Mouse (Mus musculus) intestine, embryonic 14.5 days (tissue): Measurements from ENCODE around the gene Col18a1. TPM values are rescaled to one million over a fixed set of nuclear protein-coding genes. Genes with fewer than 3 reads are reported as not detected.

Experiments
- ATAC-seq: fragments of 200-750 bp; cut with Nextera tagmentation; replicated peaks from 2 replicates; pipeline ENCODE4 v1.8.0; 2017; ENCODE audit warnings: low read depth, moderate number of reproducible peaks, moderate TSS enrichment, moderate library complexity; ENCODE audit not compliant: low FRiP score, low TSS enrichment
- DNase-seq: peaks from one replicate; pipeline ENCODE4 v3.0.0-alpha.2; 2018; ENCODE audit warnings: low spot score
- H3K27ac ChIP-seq: fragments of 300-500 bp; sonication (generic); 2 replicates; pipeline ENCODE4 v1.5.1; 2014; ENCODE audit warnings: low read depth, mild to moderate bottlenecking, control low read depth
- H3K27me3 ChIP-seq: fragments of 300-500 bp; sonication (generic); replicated peaks from 2 replicates; pipeline ENCODE4 v1.6.1; 2014; ENCODE audit warnings: low read length, control low read depth; ENCODE audit not compliant: control insufficient read depth, insufficient read depth
- H3K36me3 ChIP-seq: fragments of 300-500 bp; sonication (generic); 2 replicates; pipeline ENCODE4 v1.6.1; 2014; ENCODE audit warnings: low read length, control low read depth; ENCODE audit not compliant: control insufficient read depth, insufficient read depth
- H3K4me1 ChIP-seq: fragments of 300-500 bp; sonication (generic); replicated peaks from 2 replicates; pipeline ENCODE4 v1.6.1; 2014; ENCODE audit warnings: low read length, control low read depth, mixed read lengths; ENCODE audit not compliant: control insufficient read depth, insufficient read depth
- H3K4me2 ChIP-seq: fragments of 300-500 bp; sonication (generic); 2 replicates; pipeline ENCODE4 v1.6.1; 2014; ENCODE audit warnings: low read length
- H3K4me3 ChIP-seq: fragments of 300-500 bp; sonication (generic); 2 replicates; pipeline ENCODE4 v1.5.1; 2014; ENCODE audit warnings: low read depth, low read length, control low read depth, mixed read lengths
- H3K9ac ChIP-seq: fragments of 300-500 bp; sonication (generic); 2 replicates; pipeline ENCODE4 v1.6.1; 2014; ENCODE audit warnings: mild to moderate bottlenecking, low read length
- H3K9me3 ChIP-seq: fragments of 300-500 bp; sonication (generic); 2 replicates; pipeline ENCODE4 v1.6.1; 2016; ENCODE audit warnings: low read length, control low read depth; ENCODE audit not compliant: control insufficient read depth
- WGBS: fragments of 180-500 bp; shearing (Covaris S2); extraction: QIAGEN DNeasy Blood & Tissue Kit; methylation state at CpG from one replicate; pipeline ENCODE4 v1.1.7; 2014; 5-methylcytosine and 5-hydroxymethylcytosine counted together
- polyA plus RNA-seq: library from polyadenylated mRNA; unstranded; fragments of >200 nt; fragmentation: Nextera tagmentation; extraction: Ambion mirVana; gene quantifications from 2 replicates; pipeline ENCODE4 v1.2.1, GENCODE M21; 2014

Col18a1 gene
- polyA plus RNA-seq, 1 experiment from 2014 or later = 58.2 TPM

DNA sequence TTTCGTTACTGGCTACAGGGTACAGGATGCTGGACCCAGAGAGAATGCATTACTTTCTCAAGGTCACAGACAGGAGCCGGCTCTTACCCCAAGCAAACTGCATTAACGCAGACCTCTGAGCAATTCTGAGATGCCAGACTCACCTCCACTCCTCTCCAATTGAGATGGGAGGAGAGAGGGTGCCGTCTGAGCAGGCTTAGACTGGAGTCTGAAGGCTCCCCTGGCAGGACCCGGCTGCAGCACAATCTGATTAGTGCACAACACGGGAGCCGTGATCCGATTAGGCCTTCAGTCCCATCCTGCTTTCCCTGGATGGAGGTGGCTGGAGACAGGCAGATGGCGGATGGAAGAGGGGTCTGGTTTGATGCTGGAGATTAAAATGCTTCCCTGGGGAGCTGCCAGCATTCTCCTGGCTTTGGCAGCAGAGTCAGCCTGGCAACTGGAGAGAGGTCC lies 158.2 kb downstream of the Col18a1 start:
- no peak overlapping the region for H3K4me2 ChIP-seq
- 0 out of 2 replicates have a peak, but pooled peaks have one; percentile 37 for ATAC-seq

DNA sequence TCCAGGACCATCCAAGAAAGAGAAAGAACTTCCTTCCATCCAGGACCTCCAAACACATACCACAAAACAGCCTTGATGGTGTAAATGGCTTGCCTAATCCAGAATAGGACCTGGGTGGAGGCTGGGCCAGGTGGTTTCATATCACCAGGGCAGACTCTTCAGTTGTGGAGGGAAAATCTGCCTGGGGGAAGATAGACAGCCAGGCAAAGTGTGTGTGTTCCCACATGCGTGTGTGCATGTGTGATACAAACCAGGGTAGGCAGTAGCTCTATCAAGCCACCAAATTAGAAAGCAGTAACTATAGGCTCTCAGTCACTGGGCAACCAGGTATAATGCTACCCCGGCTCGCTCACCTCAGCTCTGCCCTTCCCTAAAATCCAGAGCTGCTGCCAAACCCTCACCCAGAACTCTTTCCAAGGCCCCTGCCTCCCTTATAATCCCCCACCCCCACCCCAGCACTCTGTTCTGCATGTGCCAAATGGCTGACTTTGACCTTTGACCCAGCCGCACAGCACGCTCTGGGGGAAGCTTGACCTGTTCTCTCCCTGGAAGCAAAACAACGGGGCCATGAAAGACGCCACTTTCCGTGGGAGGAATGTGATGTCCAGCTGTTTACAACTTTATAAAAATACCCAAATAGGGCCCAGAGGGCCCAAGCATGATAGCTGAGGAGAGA lies 158.8 kb downstream of the Col18a1 start:
- no peak overlapping the region for H3K9ac ChIP-seq
- DNase-seq (no peak), ATAC-seq (no peak)
- 38% methylated on average over 8 of the region's 8 CpGs for WGBS
- H3K4me3 ChIP-seq = no peak overlapping the region
- H3K4me1 ChIP-seq = peaks cover 10% of the 10 kb centered on the region
- H3K27ac ChIP-seq = peak overlapping the region; percentile 47; the same call in 1 of the 2 replicates
- H3K36me3 ChIP-seq = no peaks in the 10 kb centered on the region
- H3K27me3 ChIP-seq = no peaks in the 10 kb centered on the region
- H3K9me3 ChIP-seq = no peaks in the 10 kb centered on the region
- no peak overlapping the region for H3K4me2 ChIP-seq

More for the DNA sequence above, 158.2 kb downstream of the Col18a1 start:
- H3K36me3 ChIP-seq = no peaks in the 10 kb centered on the region
- H3K4me1 ChIP-seq = peaks cover 10% of the 10 kb centered on the region
- H3K27ac ChIP-seq = peak overlapping the region; percentile 47; the same call in 1 of the 2 replicates
- 27% methylated on average over 9 of the region's 9 CpGs for WGBS
- H3K9me3 ChIP-seq = no peaks in the 10 kb centered on the region
- DNase-seq = no peak
- no peak overlapping the region for H3K4me3 ChIP-seq
- H3K9ac ChIP-seq = no peak overlapping the region
- H3K27me3 ChIP-seq = no peaks in the 10 kb centered on the region

GRCm38 (mm10) chr10:77004936-77005335 lies 161.4 kb downstream of the Col18a1 start:
- Histone ChIP-seq H3K36me3 (no peaks in the 10 kb centered on the region), H3K4me1 (peaks cover 10% of the 10 kb centered on the region), H3K27ac (no peak overlapping the region), H3K27me3 (no peaks in the 10 kb centered on the region), H3K9ac (no peak overlapping the region), H3K4me3 (no peak overlapping the region), H3K9me3 (no peaks in the 10 kb centered on the region), H3K4me2 (no peak overlapping the region)
- ATAC-seq = no peak
- 23% methylated on average over 7 of the region's 7 CpGs for WGBS
- DNase-seq = no peak

Other genes starting within 250 kb of the Col18a1 start
- 29.0 and 30.3 TPM in 2 replicates for gene Pcbp3, start 204.7 kb downstream of the Col18a1 start, polyA plus RNA-seq
- 45.2 and 50.2 TPM in 2 replicates for gene Slc19a1, start 134.3 kb downstream of the Col18a1 start, polyA plus RNA-seq
- 108 and 111 TPM in 2 replicates for gene Pofut2, start 92.7 kb upstream of the Col18a1 start, polyA plus RNA-seq